Mouse (Mus musculus) stomach, embryonic 15.5 days (tissue): ENCODE results near the gene Homer1. TPM values are rescaled to one million over a fixed set of nuclear protein-coding genes. Genes with fewer than 3 reads are reported as not detected.

Experiments
- ATAC-seq: fragments of 200-750 bp; cut with Nextera tagmentation; 2 replicates; pipeline ENCODE4 v1.8.0; 2017; ENCODE audit warnings: low read depth, moderate number of reproducible peaks, moderate TSS enrichment; ENCODE audit not compliant: insufficient read depth, low FRiP score
- H3K27ac ChIP-seq: fragments of 300-500 bp; sonication (generic); 2 replicates; pipeline ENCODE4 v1.5.1; 2015; ENCODE audit warnings: mild to moderate bottlenecking, inconsistent platforms
- H3K27me3 ChIP-seq: fragments of 300-500 bp; sonication (generic); replicated peaks from 2 replicates; pipeline ENCODE4 v1.6.1; 2015; ENCODE audit warnings: inconsistent platforms
- H3K36me3 ChIP-seq: fragments of 300-500 bp; sonication (generic); 2 replicates; pipeline ENCODE4 v1.6.1; 2015; ENCODE audit warnings: inconsistent platforms
- H3K4me1 ChIP-seq: fragments of 300-500 bp; sonication (generic); 2 replicates; pipeline ENCODE4 v1.6.1; 2015; ENCODE audit warnings: inconsistent platforms
- H3K4me2 ChIP-seq: fragments of 300-500 bp; sonication (generic); 2 replicates; pipeline ENCODE4 v1.6.1; 2015; ENCODE audit warnings: mild to moderate bottlenecking, inconsistent platforms
- H3K4me3 ChIP-seq: fragments of 300-500 bp; sonication (generic); replicated peaks from 2 replicates; pipeline ENCODE4 v1.5.1; 2015; ENCODE audit warnings: inconsistent platforms
- H3K9ac ChIP-seq: fragments of 300-500 bp; sonication (generic); 2 replicates; pipeline ENCODE4 v1.6.1; 2015; ENCODE audit warnings: inconsistent platforms
- H3K9me3 ChIP-seq: fragments of 300-500 bp; sonication (generic); 2 replicates; pipeline ENCODE4 v1.6.1; 2016; ENCODE audit warnings: inconsistent platforms
- WGBS: fragments of 180-500 bp; shearing (Covaris S2); methylation state at CpG from one replicate; pipeline ENCODE4 v1.1.7; 2015; 5-methylcytosine and 5-hydroxymethylcytosine counted together
- polyA plus RNA-seq: library from polyadenylated mRNA; unstranded; fragments of >200 nt; fragmentation: Nextera tagmentation; extraction: Ambion mirVana; gene quantifications from 2 replicates; pipeline ENCODE4 v1.2.1, GENCODE M21; 2015

Homer1 gene
- polyA plus RNA-seq, 1 experiment from 2014 or later, result 5.1 TPM

GRCm38 (mm10) chr13:93342641-93343040 lies 43.2 kb downstream of the Homer1 start:
- WGBS, result 76% methylated on average over 5 of the region's 5 CpGs
- no peaks in the 10 kb centered on the region; the same call in 1 of the 2 replicates for H3K4me1 ChIP-seq
- H3K4me2 ChIP-seq, result no peak overlapping the region
- no peaks in the 10 kb centered on the region for H3K27me3 ChIP-seq
- no peak overlapping the region for H3K27ac ChIP-seq
- no peaks in the 10 kb centered on the region for H3K9me3 ChIP-seq
- no peak overlapping the region for H3K9ac ChIP-seq
- H3K36me3 ChIP-seq, result no peaks in the 10 kb centered on the region
- no peak overlapping the region for H3K4me3 ChIP-seq
- ATAC-seq, result no peak

GRCm38 (mm10) chr13:93344395-93344794 lies 45.0 kb downstream of the Homer1 start:
- H3K36me3 ChIP-seq, result no peaks in the 10 kb centered on the region
- WGBS, result 86% methylated on average over 1 of the region's 1 CpGs
- no peak for ATAC-seq
- no peak overlapping the region for H3K9ac ChIP-seq
- H3K4me3 ChIP-seq, result no peak overlapping the region
- H3K4me1 ChIP-seq, result no peaks in the 10 kb centered on the region
- H3K4me2 ChIP-seq, result no peak overlapping the region
- H3K27me3 ChIP-seq, result no peaks in the 10 kb centered on the region
- H3K9me3 ChIP-seq, result no peaks in the 10 kb centered on the region
- H3K27ac ChIP-seq, result no peak overlapping the region

GRCm38 (mm10) chr13:93345854-93346253 lies 46.4 kb downstream of the Homer1 start:
- Histone ChIP-seq H3K4me2 (no peak overlapping the region), H3K9ac (no peak overlapping the region), H3K27me3 (no peaks in the 10 kb centered on the region), H3K27ac (no peak overlapping the region), H3K4me1 (no peaks in the 10 kb centered on the region), H3K4me3 (no peak overlapping the region), H3K9me3 (no peaks in the 10 kb centered on the region), H3K36me3 (no peaks in the 10 kb centered on the region)
- ATAC-seq, result peak; percentile 39; the same call in 1 of the 2 replicates
- WGBS, result 65% methylated on average over 3 of the region's 3 CpGs

- H3K27ac ChIP-seq, result no peak overlapping the region
Observed at GRCm38 (mm10) chr13:93352030-93352429, 52.6 kb downstream of the Homer1 start.

GRCm38 (mm10) chr13:93354420-93355278 lies 55.2 kb downstream of the Homer1 start:
- ATAC-seq, result no peak
- H3K27ac ChIP-seq, result no peak overlapping the region
- WGBS, result 74% methylated on average over 7 of the region's 7 CpGs

More at GRCm38 (mm10) chr13:93352030-93352429, 52.6 kb downstream of the Homer1 start:
- no peaks in the 10 kb centered on the region for H3K36me3 ChIP-seq
- H3K9me3 ChIP-seq, result no peaks in the 10 kb centered on the region
- 69% methylated on average over 2 of the region's 2 CpGs for WGBS
- H3K4me3 ChIP-seq, result no peak overlapping the region
- no peak for ATAC-seq
- no peaks in the 10 kb centered on the region for H3K27me3 ChIP-seq
- H3K4me1 ChIP-seq, result no peaks in the 10 kb centered on the region
- H3K9ac ChIP-seq, result no peak overlapping the region
- no peak overlapping the region for H3K4me2 ChIP-seq

GRCm38 (mm10) chr13:93355279-93355587 lies 55.8 kb downstream of the Homer1 start:
- H3K4me3 ChIP-seq, result no peak overlapping the region
- ATAC-seq, result no peak
- H3K4me2 ChIP-seq, result no peak overlapping the region
- no peak overlapping the region for H3K9ac ChIP-seq
- no peaks in the 10 kb centered on the region for H3K9me3 ChIP-seq
- no peaks in the 10 kb centered on the region for H3K36me3 ChIP-seq
- 83% methylated on average over 6 of the region's 6 CpGs for WGBS
- H3K27me3 ChIP-seq, result no peaks in the 10 kb centered on the region
- no peak overlapping the region for H3K27ac ChIP-seq
- no peaks in the 10 kb centered on the region for H3K4me1 ChIP-seq

More at GRCm38 (mm10) chr13:93354420-93355278, 55.2 kb downstream of the Homer1 start:
- no peaks in the 10 kb centered on the region for H3K36me3 ChIP-seq
- H3K4me1 ChIP-seq, result no peaks in the 10 kb centered on the region
- no peak overlapping the region for H3K9ac ChIP-seq
- no peaks in the 10 kb centered on the region for H3K27me3 ChIP-seq
- no peaks in the 10 kb centered on the region for H3K9me3 ChIP-seq
- H3K4me2 ChIP-seq, result no peak overlapping the region
- H3K4me3 ChIP-seq, result no peak overlapping the region

- H3K9me3 ChIP-seq, result no peaks in the 10 kb centered on the region
- H3K9ac ChIP-seq, result no peak overlapping the region
- H3K4me1 ChIP-seq, result no peaks in the 10 kb centered on the region
- H3K4me2 ChIP-seq, result no peak overlapping the region
- 87% methylated on average over 1 of the region's 1 CpGs for WGBS
- H3K27me3 ChIP-seq, result no peaks in the 10 kb centered on the region
- H3K27ac ChIP-seq, result no peak overlapping the region
- ATAC-seq, result no peak
- no peaks in the 10 kb centered on the region for H3K36me3 ChIP-seq
- H3K4me3 ChIP-seq, result no peak overlapping the region
Observed at GRCm38 (mm10) chr13:93358522-93358921, 59.1 kb downstream of the Homer1 start.

- H3K4me1 ChIP-seq, result no peaks in the 10 kb centered on the region
- H3K4me3 ChIP-seq, result no peak overlapping the region
- H3K9me3 ChIP-seq, result no peaks in the 10 kb centered on the region
- H3K36me3 ChIP-seq, result no peaks in the 10 kb centered on the region
- no peaks in the 10 kb centered on the region for H3K27me3 ChIP-seq
- H3K4me2 ChIP-seq, result no peak overlapping the region
- ATAC-seq, result no peak
- WGBS, result 78% methylated on average over 5 of the region's 5 CpGs
- no peak overlapping the region for H3K27ac ChIP-seq
- H3K9ac ChIP-seq, result no peak overlapping the region
Observed at GRCm38 (mm10) chr13:93367555-93367954, 68.1 kb downstream of the Homer1 start.

GRCm38 (mm10) chr13:93368812-93369584 lies 69.6 kb downstream of the Homer1 start:
- no peaks in the 10 kb centered on the region for H3K27me3 ChIP-seq
- H3K4me3 ChIP-seq, result no peak overlapping the region
- ATAC-seq, result no peak
- H3K36me3 ChIP-seq, result no peaks in the 10 kb centered on the region
- no peaks in the 10 kb centered on the region for H3K9me3 ChIP-seq
- no peak overlapping the region for H3K9ac ChIP-seq
- H3K4me1 ChIP-seq, result no peaks in the 10 kb centered on the region
- 88% methylated on average over 7 of the region's 7 CpGs for WGBS
- no peak overlapping the region for H3K4me2 ChIP-seq
- H3K27ac ChIP-seq, result no peak overlapping the region

GRCm38 (mm10) chr13:93374457-93374856 lies 75.0 kb downstream of the Homer1 start:
- WGBS, result 95% methylated on average over 5 of the region's 5 CpGs

GRCm38 (mm10) chr13:93378493-93378892 lies 79.1 kb downstream of the Homer1 start:
- Histone ChIP-seq H3K4me3 (no peak overlapping the region), H3K27ac (no peak overlapping the region), H3K27me3 (no peaks in the 10 kb centered on the region), H3K4me1 (no peaks in the 10 kb centered on the region), H3K9ac (no peak overlapping the region), H3K9me3 (no peaks in the 10 kb centered on the region), H3K4me2 (no peak overlapping the region), H3K36me3 (no peaks in the 10 kb centered on the region)
- ATAC-seq, result no peak
- WGBS, result 75% methylated on average over 1 of the region's 1 CpGs

More at GRCm38 (mm10) chr13:93374457-93374856, 75.0 kb downstream of the Homer1 start:
- Histone ChIP-seq H3K4me1 (no peaks in the 10 kb centered on the region), H3K9ac (no peak overlapping the region), H3K27me3 (no peaks in the 10 kb centered on the region), H3K9me3 (no peaks in the 10 kb centered on the region), H3K36me3 (no peaks in the 10 kb centered on the region), H3K27ac (no peak overlapping the region), H3K4me3 (no peak overlapping the region), H3K4me2 (no peak overlapping the region)
- ATAC-seq, result no peak

GRCm38 (mm10) chr13:93380399-93381063 lies 81.1 kb downstream of the Homer1 start:
- Histone ChIP-seq H3K27me3 (no peaks in the 10 kb centered on the region), H3K4me1 (no peaks in the 10 kb centered on the region), H3K9ac (no peak overlapping the region), H3K4me2 (no peak overlapping the region), H3K27ac (no peak overlapping the region), H3K36me3 (no peaks in the 10 kb centered on the region), H3K9me3 (no peaks in the 10 kb centered on the region), H3K4me3 (no peak overlapping the region)
- peak; percentile 69; the same call in 1 of the 2 replicates for ATAC-seq
- 87% methylated on average over 8 of the region's 8 CpGs for WGBS
